Mouse (Mus musculus): ENCODE data around the gene Vmn2r40. TPM values are rescaled to one million over a fixed set of nuclear protein-coding genes. Genes with fewer than 3 reads are reported as not detected.
"Not testable (repeated sequence)": the region's sequence is repeated elsewhere in the genome, so short reads cannot be mapped to it uniquely, and the experiment has no call there.

Vmn2r40 gene
- polyA plus RNA-seq (2015; fragmentation: Nextera tagmentation; extraction: Ambion mirVana): not detected in 2 replicates

GRCm38 (mm10) chr7:8931335-8931734 lies at the start of gene Vmn2r40:
TSS of gene Vmn2r40 (minus strand) at chr7:8931435.
- H3K4me3 ChIP-seq (replicated peaks; ENCODE audit: low read depth, low read length); H3K9me3 ChIP-seq (replicated peaks; ENCODE audit: low read length); H3K36me3 ChIP-seq (ENCODE audit: insufficient read depth, low read length); DNase-seq (ENCODE audit: low spot score); ATAC-seq (replicated peaks; ENCODE audit: low FRiP score, low read depth); H3K27me3 ChIP-seq (ENCODE audit: insufficient read depth, low read length); H3K4me1 ChIP-seq (replicated peaks; ENCODE audit: insufficient read depth, low read length); H3K27ac ChIP-seq; H3K9ac ChIP-seq (ENCODE audit: low read depth, low read length); H3K4me2 ChIP-seq (ENCODE audit: low read length): not testable (repeated sequence)
- no CpG with 5 or more reads among the region's 1 CpGs for WGBS

Other genes with a start within 250 kb of the Vmn2r40 start
- gene Vmn2r39, start 99.4 kb upstream of the Vmn2r40 start, polyA plus RNA-seq (2015; fragmentation: Nextera tagmentation; extraction: Ambion mirVana): not detected in 2 replicates
- not detected in 2 replicates for gene Vmn2r38, start 166.4 kb upstream of the Vmn2r40 start, polyA plus RNA-seq (2015; fragmentation: Nextera tagmentation; extraction: Ambion mirVana)